Mouse (Mus musculus) heart, postnatal 4 days (tissue): ENCODE results near the gene Zdhhc8. TPM values are rescaled to one million over a fixed set of nuclear protein-coding genes. Genes with fewer than 3 reads are reported as not detected.
"Not testable (repeated sequence)": the region's sequence is repeated elsewhere in the genome, so short reads cannot be mapped to it uniquely, and the experiment has no call there.

ENCODE experiments used
- DNase-seq: peaks from one replicate; pipeline ENCODE4 v3.0.0; 2021
- microRNA-seq, 2 experiments: library from miRNA; unstranded; fragments of <30 nt; microRNA quantifications; one replicate each; pipeline ENCODE4 v1.2.0; 2021 to 2022
- total RNA-seq, 2 experiments: library from RNA; stranded (reverse); gene quantifications; 2 replicates each; pipeline ENCODE4 v1.2.3; 2021

The Zdhhc8 gene
- total RNA-seq, 2 experiments from 2014 or later, result 29.8 to 36.0 TPM

GRCm38 (mm10) chr16:18195561-18195960 lies 39.4 kb downstream of the Zdhhc8 start:
- not testable (repeated sequence) for DNase-seq

- no peak for DNase-seq
Measured at GRCm38 (mm10) chr16:18195068-18195467, 39.9 kb downstream of the Zdhhc8 start.

GRCm38 (mm10) chr16:18194208-18194985 lies 40.5 kb downstream of the Zdhhc8 start:
- no peak for DNase-seq

- no peak for DNase-seq
Measured at GRCm38 (mm10) chr16:18191006-18191405, 43.9 kb downstream of the Zdhhc8 start.

- DNase-seq, result no peak
Measured at GRCm38 (mm10) chr16:18187221-18187620, 47.7 kb downstream of the Zdhhc8 start.

- DNase-seq, result no peak
Measured at GRCm38 (mm10) chr16:18186798-18187197, 48.1 kb downstream of the Zdhhc8 start.

GRCm38 (mm10) chr16:18185715-18186449 lies 49.1 kb downstream of the Zdhhc8 start:
- DNase-seq, result no peak

- no peak for DNase-seq
Measured at GRCm38 (mm10) chr16:18182766-18183165, 52.2 kb downstream of the Zdhhc8 start.

- DNase-seq, result no peak
Measured at GRCm38 (mm10) chr16:18181398-18181797, 53.5 kb downstream of the Zdhhc8 start.

GRCm38 (mm10) chr16:18179591-18179990 lies 55.3 kb downstream of the Zdhhc8 start:
- DNase-seq, result no peak

GRCm38 (mm10) chr16:18176758-18177157 lies 58.2 kb downstream of the Zdhhc8 start:
- DNase-seq, result no peak

GRCm38 (mm10) chr16:18175817-18176541 lies 59.0 kb downstream of the Zdhhc8 start:
- DNase-seq, result no peak

- DNase-seq, result no peak
Measured at GRCm38 (mm10) chr16:18173788-18174187, 61.1 kb downstream of the Zdhhc8 start.

GRCm38 (mm10) chr16:18173231-18173630 lies 61.7 kb downstream of the Zdhhc8 start:
- no peak for DNase-seq

- peak; percentile 90 for DNase-seq
Measured at GRCm38 (mm10) chr16:18172266-18172855, 62.6 kb downstream of the Zdhhc8 start.

Small RNA genes lying within 50 kb of the gene (microRNA-seq; reads per million reads assigned to microRNA genes)
- gene Gm24572 (0.20 to 1.7 reads per million in 2 experiments), gene Mir1306 (332 to 515 reads per million in 2 experiments)

Other genes starting within 250 kb of the Zdhhc8 start
- gene Dgcr6, start 182.3 kb downstream of the Zdhhc8 start, total RNA-seq, result 10 to 100 TPM; 42.4 to 48.6 TPM
- gene Prodh, start 144.9 kb downstream of the Zdhhc8 start, total RNA-seq, result 1 to 10 TPM; 5.3 to 6.0 TPM
- 1 to 10 TPM; 6.0 to 7.8 TPM for gene Rtn4r, start 107.5 kb downstream of the Zdhhc8 start, total RNA-seq
- not detected for gene Ccdc188, start 17.3 kb downstream of the Zdhhc8 start, total RNA-seq
- 10 to 100 TPM; 30.8 to 32.9 TPM for gene Trmt2a, start 13.5 kb upstream of the Zdhhc8 start, total RNA-seq
- gene Ranbp1, start 13.6 kb upstream of the Zdhhc8 start, total RNA-seq, result 100 to 1,000 TPM; 130 to 137 TPM
- gene Gm49776, start 23.2 kb upstream of the Zdhhc8 start, total RNA-seq, result not detected
- gene Dgcr8, start 54.1 kb upstream of the Zdhhc8 start, total RNA-seq, result 10 to 100 TPM; 33.0 to 40.3 TPM
- 10 to 100 TPM; 47.0 to 48.8 TPM for gene Tango2, start 113.0 kb upstream of the Zdhhc8 start, total RNA-seq
- gene Arvcf, start 113.0 kb upstream of the Zdhhc8 start, total RNA-seq, result 10 to 100 TPM; 43.5 to 44.2 TPM
- 10 to 100 TPM; 26.7 to 29.0 TPM for gene Txnrd2, start 191.2 kb upstream of the Zdhhc8 start, total RNA-seq
- 100 to 1,000 TPM; 116 to 122 TPM for gene Comt, start 191.7 kb upstream of the Zdhhc8 start, total RNA-seq